In the genomic region with DNA sequence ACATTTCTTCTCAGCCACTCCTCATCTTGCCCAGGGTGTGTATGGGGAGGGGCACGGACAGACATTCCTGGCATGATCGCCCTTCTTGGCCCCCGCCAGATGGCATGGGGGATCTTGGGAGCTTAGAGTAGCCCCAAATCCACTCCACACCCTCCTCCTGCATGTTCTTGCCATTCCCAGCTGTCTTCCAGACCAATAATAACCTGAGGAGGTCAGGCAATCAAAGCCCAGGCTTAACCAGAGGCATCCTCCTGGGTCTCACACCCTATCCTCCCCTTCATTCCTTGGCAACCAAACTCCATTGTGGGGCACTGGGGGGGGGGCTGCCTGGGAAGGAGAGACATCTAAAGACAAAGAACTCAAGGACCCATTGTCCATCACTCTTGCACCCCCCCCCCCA, we compare ENCODE assay signal across 24 mouse cellular contexts. TPM values are rescaled to one million over a fixed set of nuclear protein-coding genes. Genes with fewer than 3 reads are reported as not detected.
"Had no signal": no experiment of that assay in that cellular context is flagged by ENCODE, and none has a peak within 500 bp of the region (broad histone marks: within the 10 kb centered on the region; RNA-seq: fewer than 3 reads in every experiment).

No protein-coding gene starts in this region.

- H3K36me3 ChIP-seq: liver, embryonic 12.5 days; liver, embryonic 15.5 days; lung, embryonic 15.5 days; midbrain, embryonic 13.5 days; neural tube, embryonic 12.5 days; neural tube, embryonic 15.5 days; stomach, embryonic 15.5 days had no signal

- H3K27ac ChIP-seq: kidney, postnatal 0 days; left cerebral cortex, adult 2 months; liver, embryonic 12.5 days; liver, embryonic 15.5 days; lung, embryonic 15.5 days; macrophage; midbrain, embryonic 13.5 days; neural tube, embryonic 12.5 days; neural tube, embryonic 15.5 days; stomach, embryonic 15.5 days had no signal

- H3K4me2 ChIP-seq: liver, embryonic 12.5 days; liver, embryonic 15.5 days; lung, embryonic 15.5 days; midbrain, embryonic 13.5 days; neural tube, embryonic 12.5 days; neural tube, embryonic 15.5 days; stomach, embryonic 15.5 days had no signal

- ATAC-seq: intestine, postnatal 0 days; liver, embryonic 12.5 days; midbrain, embryonic 13.5 days had no signal

- H3K4me1 ChIP-seq: lung, embryonic 15.5 days; neural tube, embryonic 12.5 days; neural tube, embryonic 15.5 days; stomach, embryonic 15.5 days had no signal

- H3K9ac ChIP-seq: liver, embryonic 12.5 days; liver, embryonic 15.5 days; lung, embryonic 15.5 days; midbrain, embryonic 13.5 days; neural tube, embryonic 12.5 days; neural tube, embryonic 15.5 days; stomach, embryonic 15.5 days had no signal

- H3K27me3 ChIP-seq: liver, embryonic 15.5 days; lung, embryonic 15.5 days; midbrain, embryonic 13.5 days; neural tube, embryonic 12.5 days; neural tube, embryonic 15.5 days; stomach, embryonic 15.5 days had no signal

- H3K9me3 ChIP-seq: liver, embryonic 12.5 days; liver, embryonic 15.5 days; lung, embryonic 15.5 days; neural tube, embryonic 12.5 days; neural tube, embryonic 15.5 days; stomach, embryonic 15.5 days had no signal

- H3K4me3 ChIP-seq: left cerebral cortex, adult 2 months; liver, embryonic 12.5 days; liver, embryonic 15.5 days; lung, embryonic 15.5 days; midbrain, embryonic 13.5 days; neural tube, embryonic 12.5 days; neural tube, embryonic 15.5 days; stomach, embryonic 15.5 days had no signal

- DNase-seq: kidney, adult 2 months; kidney, postnatal 25 days; layer of hippocampus, postnatal 36 days; liver; lung, adult 18-20 months; lung, postnatal 14 days; right cerebral cortex, adult 18-20 months; right cerebral cortex, postnatal 25 days; spleen, adult 18-20 months; thymus, postnatal 25 days had no signal

RNA-seq across cellular contexts. Expression of a gene that starts 32.8 kb away (rescaled TPM):
- total RNA-seq: layer of hippocampus, postnatal 10 days; left cerebral cortex, postnatal 10 days; midbrain, postnatal 0 days had no signal
- polyA plus RNA-seq: intestine, postnatal 0 days; macrophage; midbrain, postnatal 0 days had no signal

RNA-seq across cellular contexts. Expression of a gene that starts 49.4 kb away (rescaled TPM):
- total RNA-seq: layer of hippocampus, postnatal 36 days; left cerebral cortex, adult 2 months had no signal
- polyA plus RNA-seq: intestine, postnatal 0 days; kidney, adult 2 months; macrophage had no signal
